ENCODE assay signal across 27 mouse cellular contexts in genomic region chr2:11005806-11006205, GRCm38 (mm10).
"Had no signal": no experiment of that assay in that cellular context is flagged by ENCODE, and none has a peak within 500 bp of the region (broad histone marks: within the 10 kb centered on the region; RNA-seq: fewer than 3 reads in every experiment).

No protein-coding gene starts in this region.

- H3K9me3 ChIP-seq: heart, embryonic 13.5 days; heart, embryonic 15.5 days; hindbrain, embryonic 10.5 days; hindbrain, embryonic 12.5 days; kidney, embryonic 15.5 days; limb, embryonic 13.5 days; limb, embryonic 15.5 days; liver, embryonic 12.5 days had no signal

- H3K4me1 ChIP-seq: heart, embryonic 13.5 days; heart, embryonic 15.5 days; hindbrain, embryonic 10.5 days; hindbrain, embryonic 12.5 days; limb, embryonic 15.5 days; liver, embryonic 12.5 days had no signal

- H3K4me3 ChIP-seq: heart, adult 2 months; heart, embryonic 13.5 days; heart, embryonic 15.5 days; hindbrain, embryonic 10.5 days; hindbrain, embryonic 12.5 days; kidney, embryonic 15.5 days; limb, embryonic 13.5 days; limb, embryonic 15.5 days; liver, embryonic 12.5 days had no signal

- H3K9ac ChIP-seq: heart, embryonic 13.5 days; heart, embryonic 15.5 days; hindbrain, embryonic 12.5 days; hindbrain, embryonic 14.5 days; kidney, embryonic 15.5 days; limb, embryonic 13.5 days; limb, embryonic 15.5 days; liver, embryonic 12.5 days; liver, embryonic 14.5 days had no signal

- H3K4me2 ChIP-seq: heart, embryonic 11.5 days; heart, embryonic 13.5 days; heart, embryonic 15.5 days; hindbrain, embryonic 12.5 days; hindbrain, embryonic 14.5 days; kidney, embryonic 15.5 days; limb, embryonic 13.5 days; limb, embryonic 15.5 days; liver, embryonic 12.5 days had no signal

- H3K27ac ChIP-seq: heart, adult 2 months; heart, embryonic 13.5 days; heart, embryonic 15.5 days; hindbrain, embryonic 10.5 days; hindbrain, embryonic 12.5 days; hindbrain, embryonic 14.5 days; hindbrain, postnatal 0 days; kidney, embryonic 15.5 days; kidney, postnatal 0 days; limb, embryonic 13.5 days; limb, embryonic 15.5 days; liver, embryonic 12.5 days; liver, embryonic 14.5 days had no signal

- H3K36me3 ChIP-seq: heart, embryonic 13.5 days; heart, embryonic 15.5 days; hindbrain, embryonic 10.5 days; hindbrain, embryonic 12.5 days; kidney, embryonic 15.5 days; limb, embryonic 13.5 days; limb, embryonic 15.5 days; liver, embryonic 12.5 days had no signal

- DNase-seq: gastrocnemius, postnatal 14 days; gastrocnemius, postnatal 36 days; heart, adult 2 months; heart, postnatal 14 days; heart, postnatal 36 days; kidney, adult 11 months; kidney, adult 2 months; kidney, adult 9 months; kidney, postnatal 14 days; kidney, postnatal 36 days; layer of hippocampus, adult 9-11 months; layer of hippocampus, postnatal 36 days; left cerebral cortex, postnatal 4 days had no signal

- ATAC-seq: hindbrain, postnatal 0 days; intestine, embryonic 16.5 days; liver, embryonic 12.5 days had no signal

- H3K27me3 ChIP-seq: heart, embryonic 13.5 days; heart, embryonic 15.5 days; hindbrain, embryonic 12.5 days; kidney, embryonic 15.5 days; limb, embryonic 13.5 days; limb, embryonic 15.5 days; liver, embryonic 12.5 days had no signal
